ENCODE assay signal across 14 mouse cellular contexts in the genomic region with DNA sequence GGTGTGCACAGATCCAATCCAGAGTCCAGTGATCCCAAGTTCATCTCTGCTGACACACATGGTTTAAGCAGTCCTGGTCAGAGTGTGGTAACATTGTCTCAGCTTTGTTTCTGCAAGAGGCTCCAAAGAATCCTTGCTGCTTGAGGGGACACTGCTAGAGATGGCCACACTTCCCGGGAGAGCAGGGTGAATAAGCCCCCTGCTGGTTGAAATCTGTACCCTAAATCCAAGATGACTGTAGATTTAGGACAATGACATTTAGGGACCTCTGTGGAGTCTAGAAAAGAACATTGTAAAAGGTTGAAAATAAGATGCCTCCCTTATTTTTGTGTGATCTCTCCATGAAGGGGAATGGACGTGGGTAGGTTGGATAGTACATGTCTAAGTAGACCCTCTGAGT. TPM values are rescaled to one million over a fixed set of nuclear protein-coding genes. Genes with fewer than 3 reads are reported as not detected.
A peak's percentile ranks its signal among the peaks of the same experiment; 100 is the strongest.
DNase-seq lines count a peak whose midpoint lies in the region; ATAC-seq and TF ChIP-seq lines count a peak whose summit lies in the region.
"Had no signal": no experiment of that assay in that cellular context is flagged by ENCODE, and none has a peak within 500 bp of the region (broad histone marks: within the 10 kb centered on the region; RNA-seq: fewer than 3 reads in every experiment).

No protein-coding gene starts in this region.

- intact Hi-C loops in heart, adult 2 months (cut with DNase I), result no loop called here

- H3K4me2 ChIP-seq in lung, embryonic 14.5 days, result no peak overlapping the region

- no peak for ATAC-seq in lung, embryonic 14.5 days (ENCODE audit: insufficient read depth)
- 0 out of 2 replicates have a peak, but pooled peaks have one; percentile 43 for ATAC-seq in monocyte, adult 5-6 weeks (replicated peaks; ENCODE audit: insufficient number of reproducible peaks, low FRiP score, low TSS enrichment, poor library complexity, severe bottlenecking)
- ATAC-seq: inflammation-experienced regulatory T-cells, adult 6 months; midbrain, embryonic 16.5 days had no signal

- no peak overlapping the region for H3K27ac ChIP-seq in heart, adult 2 months
- no peak overlapping the region for H3K27ac ChIP-seq in heart, embryonic 10.5 days
- no peak overlapping the region for H3K27ac ChIP-seq in lung, embryonic 14.5 days (ENCODE audit: low read depth)

- H3K36me3 ChIP-seq in heart, adult 2 months (ENCODE audit: control insufficient read depth, insufficient read depth, low read length), result no peaks in the 10 kb centered on the region
- H3K36me3 ChIP-seq in heart, embryonic 10.5 days, result no peaks in the 10 kb centered on the region
- H3K36me3 ChIP-seq in lung, embryonic 14.5 days (ENCODE audit: insufficient read depth), result no peaks in the 10 kb centered on the region

- TF ChIP-seq POLR2A in heart, adult 2 months (IDR thresholded peaks at IDR 0.05; ENCODE audit: insufficient read depth, low read depth, low read length), result no peak
- TF ChIP-seq POLR2A in lung, adult 2 months (IDR thresholded peaks at IDR 0.05; ENCODE audit: borderline replicate concordance, extremely low read depth, low read depth, low read length), result no peak

- no peak overlapping the region for H3K4me3 ChIP-seq in heart, adult 2 months
- H3K4me3 ChIP-seq in heart, embryonic 10.5 days, result no peak overlapping the region
- no peak overlapping the region for H3K4me3 ChIP-seq in lung, embryonic 14.5 days (ENCODE audit: low read depth, low read length)
- H3K4me3 ChIP-seq in lung, adult 2 months (replicated peaks; ENCODE audit: extremely low read depth, low read depth, low read length), result no peak overlapping the region
- H3K4me3 ChIP-seq: erythroblast, embryonic 14.5 days had no signal

- peak; percentile 41 for TF ChIP-seq CTCF in heart, adult 2 months (IDR thresholded peaks at IDR 0.05)
- peak; percentile 53 for TF ChIP-seq CTCF in lung, embryonic 14.5 days (IDR thresholded peaks at IDR 0.05; ENCODE audit: low read depth)
- no peak for TF ChIP-seq CTCF in lung, adult 2 months (IDR thresholded peaks at IDR 0.05; ENCODE audit: insufficient read depth, low read length)

- TF ChIP-seq EP300 in heart, adult 2 months (IDR thresholded peaks at IDR 0.05; ENCODE audit: insufficient read depth, low read depth, low read length), result no peak

- no peaks in the 10 kb centered on the region for H3K9me3 ChIP-seq in heart, embryonic 10.5 days
- H3K9me3 ChIP-seq in lung, embryonic 14.5 days (ENCODE audit: low read depth, low read length), result no peaks in the 10 kb centered on the region

- DNase-seq in heart, adult 2 months, result no peak
- no peak for DNase-seq in heart, embryonic 10.5 days (ENCODE audit: low spot score)
- DNase-seq in lung, embryonic 14.5 days, result peak; percentile 38
- DNase-seq in lung, adult 2 months, result no peak
- DNase-seq in MN1 (ENCODE audit: low spot score), result peak; percentile 15
- DNase-seq in frontal cortex, postnatal 36 days (ENCODE audit: low spot score in 2 of 2), result no peak
- DNase-seq in thymus, postnatal 10 days (ENCODE audit: low spot score in 2 of 2), result no peak
- DNase-seq: cerebellum, postnatal 25 days; gastrocnemius, postnatal 14 days; heart, postnatal 14 days had no signal

- H3K9ac ChIP-seq in heart, adult 2 months (ENCODE audit: low read depth, low read length), result no peak overlapping the region
- H3K9ac ChIP-seq in lung, embryonic 14.5 days, result no peak overlapping the region

- 59% methylated on average over 2 of the region's 2 CpGs for WGBS in heart, adult 2 months
- WGBS in heart, embryonic 10.5 days, result 52% methylated on average over 2 of the region's 2 CpGs
- 57% methylated on average over 2 of the region's 2 CpGs for WGBS in lung, embryonic 14.5 days
- 64% methylated on average over 2 of the region's 2 CpGs for WGBS in lung, adult 2 months

- H3K79me2 ChIP-seq in heart, adult 2 months (replicated peaks; ENCODE audit: control insufficient read depth, insufficient read depth, low read length), result no peaks in the 10 kb centered on the region

- H3K27me3 ChIP-seq in heart, adult 2 months (ENCODE audit: control insufficient read depth, insufficient read depth, low read length), result no peaks in the 10 kb centered on the region
- no peaks in the 10 kb centered on the region for H3K27me3 ChIP-seq in heart, embryonic 10.5 days (ENCODE audit: insufficient read depth, poor library complexity, severe bottlenecking)
- no peaks in the 10 kb centered on the region for H3K27me3 ChIP-seq in lung, embryonic 14.5 days (ENCODE audit: insufficient read depth, low read length)

- no peaks in the 10 kb centered on the region for H3K4me1 ChIP-seq in heart, adult 2 months (ENCODE audit: control insufficient read depth, insufficient read depth, low read length)
- H3K4me1 ChIP-seq in heart, embryonic 10.5 days, result 0 out of 2 replicates have a peak, but pooled peaks cover 4% of the 10 kb centered on the region
- no peaks in the 10 kb centered on the region for H3K4me1 ChIP-seq in lung, embryonic 14.5 days (ENCODE audit: insufficient read depth)
- H3K4me1 ChIP-seq in lung, adult 2 months (ENCODE audit: control insufficient read depth, insufficient read depth, low read length), result no peaks in the 10 kb centered on the region

RNA-seq across cellular contexts. Expression of a gene that starts 56.6 kb away (rescaled TPM):
- 1 to 10 TPM; 6.9 to 7.9 TPM for total RNA-seq in heart, adult 2 months (2021)
- 6.0 and 8.7 TPM in 2 replicates for polyA plus RNA-seq in heart, adult 2 months (2012; rRNA removed)
- 13.8 and 13.9 TPM in 2 replicates for polyA plus RNA-seq in heart, embryonic 10.5 days (2016; fragmentation: Nextera tagmentation; extraction: Ambion mirVana)
- 17.1 and 19.2 TPM in 2 replicates for polyA plus RNA-seq in lung, embryonic 14.5 days (2014; fragmentation: Nextera tagmentation; extraction: Ambion mirVana)
- 13.1 and 14.5 TPM in 2 replicates for polyA plus RNA-seq in lung, adult 2 months (2012; rRNA removed)
- total RNA-seq in monocyte, adult 5-6 weeks (2017), result 36.0 to 44.2 TPM (median 40.6 TPM) in 3 replicates

Comparison
In these comparisons a context has a peak if more than half of its experiments do, and no peak if none do; other contexts are left out.
1. DNase-seq: peak in lung, embryonic 14.5 days (single experiment) and MN1 (single experiment); none in heart, adult 2 months (0 of 2), heart, embryonic 10.5 days (single experiment), lung, adult 2 months (single experiment), frontal cortex, postnatal 36 days (0 of 2) and thymus, postnatal 10 days (0 of 2).